Mouse (Mus musculus) fat pad, adult 2 months (tissue): ENCODE results near the gene Hpdl.

ENCODE experiments used
- DNase-seq: peaks from one replicate; pipeline ENCODE4 v3.0.0-alpha.2; 2011; ENCODE audit warnings: low read depth, low spot score; ENCODE audit errors: extremely low read depth

Gene Hpdl

DNA sequence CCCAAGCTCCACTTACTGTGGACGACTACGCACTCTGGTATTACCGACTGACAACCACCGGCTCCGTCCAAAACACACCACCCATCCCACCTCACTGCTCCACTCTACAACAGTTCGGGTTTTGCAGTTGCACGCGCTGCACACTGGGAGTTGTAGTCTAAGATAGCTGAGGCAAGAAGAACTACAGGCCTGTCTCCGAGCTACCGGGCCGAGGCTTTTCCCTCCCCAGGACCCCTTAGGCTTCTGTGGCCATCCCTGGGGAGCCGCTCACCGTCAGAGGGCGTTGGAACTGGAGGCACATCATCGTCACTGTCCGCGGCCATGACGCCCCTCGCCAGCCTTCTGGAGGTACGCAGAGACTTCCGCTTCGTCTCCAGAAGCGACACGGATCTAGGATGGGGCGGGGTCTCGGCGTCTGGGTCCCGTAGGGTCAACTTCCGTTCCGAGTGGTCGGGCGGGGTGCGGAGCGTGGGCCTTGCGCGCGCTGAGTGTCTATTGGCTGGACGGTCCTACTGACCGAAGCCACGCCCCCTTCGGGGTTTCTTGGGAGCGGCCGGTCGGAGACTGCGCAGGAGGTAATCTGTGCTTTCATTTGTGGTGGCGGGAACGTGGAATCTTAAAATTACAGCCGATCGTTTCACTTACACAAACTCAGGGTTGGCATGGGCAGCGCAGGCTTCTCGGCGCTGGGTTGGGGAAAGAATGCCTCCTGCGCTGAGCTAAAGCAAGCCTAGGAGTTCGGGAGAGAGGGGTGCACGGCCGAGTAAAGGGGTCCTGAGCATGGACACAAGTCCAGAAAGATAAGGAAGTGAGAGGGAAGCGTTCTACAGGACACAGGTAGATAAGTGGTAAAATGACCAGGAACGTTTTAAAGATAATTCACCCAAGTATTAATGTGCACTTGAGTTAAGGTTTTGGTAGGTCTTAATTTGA, 14.0 kb downstream of the Hpdl start, which contains the start of the genes Toe1 and Mutyh:
Toe1 (minus strand) TSS at position 444 of the 933 bp plus-strand sequence.
Mutyh (plus strand) TSS at position 527 of the 933 bp plus-strand sequence.
- no peak for DNase-seq

DNA sequence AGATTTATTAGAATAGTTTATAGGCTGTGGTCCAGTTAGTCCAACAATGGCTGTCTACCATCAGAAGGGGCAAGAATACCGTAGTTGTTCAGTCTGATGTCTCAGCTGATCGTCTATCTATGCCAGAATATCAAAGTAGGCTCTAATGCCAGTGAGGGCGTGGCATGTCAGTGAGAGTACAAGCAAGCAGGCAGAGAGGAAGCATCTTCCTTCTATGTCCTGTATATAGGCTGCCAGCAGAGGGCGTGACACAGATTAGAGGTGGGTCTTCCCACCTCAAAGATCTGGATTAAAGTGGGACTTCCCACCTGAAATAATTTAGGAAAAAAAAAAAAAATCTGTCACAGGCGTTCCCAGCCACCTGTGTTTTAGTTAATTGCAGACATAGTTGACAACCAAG, 21.6 kb downstream of the Hpdl start:
- no peak for DNase-seq

DNA sequence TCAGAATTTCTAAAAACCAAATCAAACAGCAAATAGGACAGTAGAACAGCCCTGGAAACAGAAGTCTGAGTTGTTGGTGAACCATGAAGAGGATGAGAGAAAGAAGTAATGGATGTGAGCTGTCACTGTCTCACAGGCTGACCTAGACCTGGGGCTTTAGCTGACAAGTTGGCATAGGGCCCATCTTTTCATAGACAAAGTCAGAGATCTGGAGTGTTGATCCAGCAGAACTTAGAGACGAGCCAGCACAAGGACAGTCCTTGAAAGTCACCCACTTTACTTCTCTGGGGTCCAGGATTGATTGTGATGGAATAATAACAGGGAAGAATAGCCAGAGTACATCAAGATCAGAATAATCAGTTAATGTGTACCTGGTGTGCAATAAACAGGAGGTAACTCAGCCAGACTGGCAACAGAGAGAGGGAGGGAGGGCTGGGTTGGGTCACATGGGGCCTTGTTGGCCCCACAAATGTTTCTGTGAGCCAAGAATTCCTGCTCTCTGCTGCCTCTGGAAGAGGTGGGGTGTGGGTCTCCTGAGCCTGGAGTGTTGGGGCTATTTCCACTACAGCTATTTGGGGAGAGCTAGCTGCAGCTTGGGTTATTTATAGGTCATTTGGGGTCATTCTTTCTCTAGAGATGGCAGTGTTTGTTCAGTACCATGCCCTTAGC, 24.9 kb downstream of the Hpdl start:
- no peak for DNase-seq

DNA sequence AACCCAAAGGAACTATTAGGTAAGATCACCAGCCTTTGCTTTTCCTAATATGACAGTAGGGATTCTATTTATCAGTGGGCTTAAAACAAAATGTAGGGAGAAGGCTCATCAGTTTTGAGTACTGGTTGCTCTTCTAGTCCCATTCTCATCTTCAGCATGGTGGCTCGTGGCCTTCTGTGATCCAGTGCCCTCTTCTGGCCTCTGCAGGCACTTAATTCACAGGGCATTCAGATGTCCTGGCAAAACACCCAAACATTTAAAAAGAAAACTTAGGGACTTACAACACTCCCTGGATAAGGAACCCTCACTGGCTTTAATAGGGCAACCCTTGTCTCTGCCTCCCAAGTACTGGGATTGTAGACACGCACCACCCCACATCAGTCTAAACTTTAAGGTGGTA, 27.2 kb downstream of the Hpdl start:
- no peak for DNase-seq

DNA sequence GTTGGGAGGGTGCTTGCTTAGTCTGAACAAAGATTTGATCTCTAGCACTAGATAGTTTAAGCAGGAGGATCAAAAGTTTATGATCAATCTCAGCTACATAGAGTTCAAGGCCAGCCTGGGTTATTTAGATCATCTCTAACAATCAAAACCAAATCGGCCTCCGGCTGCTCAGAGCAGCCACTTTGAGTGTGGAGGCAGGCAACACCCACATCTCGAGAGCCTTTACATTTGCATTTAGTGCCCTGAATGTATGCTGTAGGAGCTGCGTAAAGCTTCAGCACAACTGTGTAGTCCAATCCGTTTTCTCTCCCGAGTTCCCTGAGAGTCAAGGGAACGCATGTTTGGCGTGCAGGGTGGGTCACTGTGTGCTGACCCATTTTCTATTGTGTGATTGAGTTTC, 29.1 kb downstream of the Hpdl start:
- no peak for DNase-seq

DNA sequence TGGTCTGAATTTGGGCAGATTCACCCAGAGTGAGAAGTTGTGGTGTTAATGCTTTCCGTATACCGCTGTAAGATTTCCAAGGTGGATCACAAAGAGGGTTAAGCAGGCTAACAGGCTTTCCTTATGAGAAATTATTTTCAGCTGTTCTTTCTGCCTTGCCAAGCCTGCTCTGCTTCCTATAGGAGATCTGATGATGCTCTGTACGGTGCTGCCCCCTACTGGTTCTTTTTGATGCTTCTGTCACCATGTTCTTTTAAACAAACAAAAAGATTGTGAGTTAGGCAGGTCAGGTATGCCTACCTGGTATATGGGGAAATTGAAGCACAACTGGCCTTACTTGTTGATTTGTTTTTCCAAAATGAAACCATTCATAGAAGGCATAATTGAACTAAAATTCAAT, 32.6 kb downstream of the Hpdl start:
- no peak for DNase-seq

DNA sequence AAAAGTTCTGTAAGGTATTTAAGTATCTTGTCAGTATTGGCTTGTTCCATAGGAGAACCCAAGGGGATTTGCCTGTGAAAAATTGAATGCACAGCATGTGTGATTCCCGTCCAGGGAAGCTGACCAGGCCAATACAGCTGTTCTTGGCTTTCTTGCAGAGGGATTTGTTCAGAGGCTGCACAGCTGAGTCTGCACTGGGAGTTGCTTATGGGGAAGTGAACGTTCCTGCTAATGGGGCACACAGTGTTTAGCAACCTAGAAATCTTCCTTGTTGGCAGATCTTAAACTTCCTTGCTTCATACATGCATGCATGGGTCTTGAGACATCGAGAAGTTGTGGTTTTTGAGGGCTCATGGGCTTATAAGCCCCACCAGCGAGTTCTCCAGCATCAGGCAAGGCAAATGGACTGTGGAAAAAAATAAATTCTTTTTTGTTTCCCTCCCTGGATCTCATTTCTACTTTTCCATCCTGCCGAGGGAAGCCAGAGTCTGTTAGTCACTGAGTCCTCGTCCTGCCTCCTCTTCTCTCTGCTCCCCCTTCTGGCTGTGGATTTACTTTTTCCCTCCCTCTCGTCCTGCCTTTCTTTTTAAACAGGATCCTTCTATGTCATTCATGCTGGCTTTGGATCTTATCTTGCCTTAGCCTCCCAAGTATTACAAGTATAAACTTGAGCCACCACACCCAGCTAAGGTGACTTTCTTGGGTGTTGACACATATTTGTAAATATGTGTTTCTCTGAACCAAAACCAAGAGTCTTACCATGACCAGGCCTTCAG, 33.3 kb downstream of the Hpdl start:
- DNase-seq, result no peak

DNA sequence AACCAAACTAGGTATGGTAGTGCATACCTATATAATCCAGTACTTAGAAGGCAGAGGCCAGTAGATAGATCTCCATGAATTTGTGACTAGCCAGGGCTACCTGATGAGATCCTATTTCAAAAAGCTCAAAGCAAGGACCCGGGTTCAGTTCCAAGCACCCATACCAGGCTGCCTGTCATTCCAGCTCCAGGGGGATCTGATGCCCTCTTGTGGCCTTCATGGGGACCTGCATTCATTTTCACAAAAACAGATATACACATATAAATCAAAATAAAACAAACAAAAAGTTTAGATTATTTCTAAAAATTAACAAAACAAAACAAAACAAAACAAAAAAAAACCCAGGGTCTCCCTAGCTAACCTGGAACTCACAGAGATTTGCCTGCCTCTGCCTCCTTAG, 34.9 kb downstream of the Hpdl start:
- no peak for DNase-seq

DNA sequence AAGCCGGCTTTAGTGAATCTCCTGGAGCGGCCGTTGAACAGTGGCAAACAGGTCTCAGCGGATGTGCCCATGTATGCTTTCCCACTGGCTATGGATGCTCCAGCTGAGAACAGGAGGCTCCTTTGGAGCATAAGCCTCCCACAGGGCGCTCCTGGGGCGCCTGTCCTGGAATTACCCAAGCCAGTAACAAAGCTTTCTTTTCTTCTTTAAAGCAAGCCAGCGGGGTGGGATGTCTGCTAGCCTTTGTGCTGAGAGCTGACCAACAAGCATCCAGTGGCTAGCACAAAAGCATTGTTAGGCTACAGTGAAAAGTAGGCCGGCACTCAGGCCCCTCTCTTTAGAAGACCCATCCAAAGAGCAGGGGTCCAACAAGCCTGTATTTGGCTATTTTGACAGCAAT, 39.3 kb downstream of the Hpdl start:
- DNase-seq, result no peak

DNA sequence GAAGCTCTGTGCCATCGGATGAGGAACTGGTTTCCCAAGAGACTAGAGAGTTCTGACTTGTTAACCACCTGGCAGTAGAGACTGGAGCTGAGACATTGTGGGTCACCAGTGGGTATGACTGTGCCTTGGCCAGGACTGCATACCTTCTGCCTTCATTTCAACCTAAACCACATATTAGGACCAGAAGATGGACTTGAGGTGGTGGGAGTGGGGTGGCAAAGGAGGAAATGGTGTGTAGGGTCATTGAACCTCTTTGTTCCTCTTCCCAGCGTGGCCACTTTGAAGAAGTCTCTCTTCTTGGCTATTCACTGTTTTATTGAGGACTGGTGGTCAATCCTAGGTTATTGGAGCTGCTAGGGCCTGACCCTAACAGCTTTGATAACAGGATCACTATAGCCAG, 40.1 kb downstream of the Hpdl start:
- DNase-seq, result no peak

DNA sequence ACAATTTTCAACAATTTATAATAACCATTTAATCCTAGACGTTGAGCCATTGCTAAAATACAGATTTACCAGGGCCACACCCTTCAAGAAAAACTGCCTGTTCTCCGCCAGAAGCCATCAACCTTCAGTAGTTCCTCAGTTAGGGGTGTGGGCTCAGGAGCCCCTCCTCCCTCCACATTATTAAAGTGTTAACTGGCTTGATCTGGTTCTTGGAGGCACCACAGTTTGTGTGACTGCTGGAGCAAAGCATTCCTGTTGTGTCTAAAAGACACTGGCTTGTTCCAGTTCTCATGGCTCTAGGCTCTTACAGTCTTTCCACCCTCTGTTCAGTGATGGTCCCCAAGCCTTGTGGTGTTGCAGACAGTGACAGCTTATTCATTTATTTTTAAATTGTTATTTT, 41.0 kb downstream of the Hpdl start:
- DNase-seq, result no peak

DNA sequence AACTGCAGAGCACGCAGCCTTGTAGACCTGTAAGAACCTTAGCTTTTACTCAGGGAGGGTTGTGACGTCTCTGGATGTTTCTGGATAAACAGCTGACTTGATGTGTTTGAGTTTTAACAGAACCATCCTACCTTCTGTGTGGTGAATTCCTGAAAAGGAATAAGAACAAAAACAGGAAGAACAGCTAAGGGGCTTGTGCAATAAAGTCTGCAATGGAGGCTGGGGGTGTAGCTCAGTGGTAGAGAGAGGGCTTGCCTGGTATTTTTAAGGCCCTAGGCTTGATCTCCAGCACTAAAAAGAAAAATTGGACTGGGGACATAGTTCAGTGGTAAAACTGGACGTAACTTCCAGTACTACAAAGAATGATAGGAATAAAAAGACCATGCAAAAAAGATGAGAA, 44.4 kb downstream of the Hpdl start:
- no peak for DNase-seq

DNA sequence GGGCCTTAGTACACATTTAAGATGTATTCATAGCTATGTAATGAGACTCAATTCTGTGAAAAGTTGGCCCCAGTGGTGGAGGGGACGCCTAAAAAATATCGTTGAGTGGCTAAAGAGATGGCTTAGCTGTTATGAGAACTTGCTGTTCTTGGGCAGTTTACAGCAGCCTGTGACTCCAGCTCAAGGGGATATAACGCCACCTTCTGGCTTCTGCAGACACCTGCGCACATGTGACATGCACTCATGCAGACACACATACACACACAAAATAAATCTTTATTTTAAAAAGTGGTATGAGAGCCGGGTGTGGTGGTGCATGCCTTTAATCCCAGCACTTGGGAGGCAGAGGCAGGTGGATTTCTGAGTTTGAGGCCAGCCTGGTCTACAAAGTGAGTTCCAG, 45.1 kb downstream of the Hpdl start:
- DNase-seq, result no peak
